Mouse (Mus musculus) bone marrow macrophage, adult 2 months (primary cell): Measurements from ENCODE around the gene Sema4d.

Experiments
- CTCF ChIP-seq: IDR thresholded peaks from 2 replicates; pipeline ENCODE4 v1.5.1; 2012; ENCODE audit warnings: low read depth, mild to moderate bottlenecking, low read length, moderate library complexity
- POLR2A ChIP-seq: IDR thresholded peaks from 2 replicates; pipeline ENCODE4 v1.6.1; 2012; ENCODE audit warnings: mild to moderate bottlenecking, low read depth, low read length, borderline replicate concordance

DNA sequence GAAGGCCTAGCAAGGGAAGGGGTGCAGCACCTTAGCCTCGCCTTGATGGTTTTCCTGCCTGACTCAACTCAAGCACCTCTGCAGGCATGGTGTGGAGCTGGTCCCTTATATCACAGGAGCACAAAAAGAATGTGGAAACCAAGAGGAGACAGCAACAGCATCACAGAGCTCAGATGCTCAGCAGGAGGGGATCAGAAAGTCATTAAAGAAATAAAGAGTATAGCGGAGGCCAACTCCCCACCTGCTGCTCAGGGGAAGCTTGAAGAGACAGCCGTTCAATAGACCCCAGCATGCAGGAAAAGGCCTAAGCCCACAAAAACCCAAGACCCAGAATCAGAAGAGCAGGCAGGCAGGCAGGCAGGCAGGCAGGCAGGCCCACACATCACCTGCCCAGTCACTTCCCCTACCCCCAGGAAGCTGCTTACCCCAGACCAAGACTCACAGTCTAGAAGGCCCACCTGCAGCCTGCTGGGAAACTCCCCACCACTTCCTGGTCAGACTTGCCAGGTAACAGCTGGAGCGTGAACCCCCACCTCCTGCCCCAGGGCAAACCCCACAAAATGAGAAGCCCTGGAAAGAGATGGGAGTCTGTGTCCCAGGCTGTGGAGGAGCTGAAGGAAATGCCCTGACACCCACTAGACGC is 39.6 kb downstream of the Sema4d start:
- TF ChIP-seq POLR2A: no peak
- TF ChIP-seq CTCF: no peak
